Mouse (Mus musculus): Measurements from ENCODE around the gene Efhc1.

- TF ChIP-seq GATA1 (IDR thresholded peaks at IDR 0.05; ENCODE audit: borderline replicate concordance, low read length) (no peak), FLI1 (IDR thresholded peaks at IDR 0.05; ENCODE audit: low read length) (no peak)
These were observed 18.2 kb downstream of the Efhc1 start for GRCm38 (mm10) chr1:20969642-20970041.
